Mouse (Mus musculus): ENCODE measurements around the gene Arel1. TPM values are rescaled to one million over a fixed set of nuclear protein-coding genes. Genes with fewer than 3 reads are reported as not detected.

Gene Arel1
- total RNA-seq (2014; rRNA removed), result 22.2 and 22.4 TPM in 2 replicates
- 17.6 and 21.0 TPM in 2 replicates for polyA plus RNA-seq (2012; rRNA removed)

- Histone ChIP-seq H3K36me3 (ENCODE audit: control insufficient read depth, insufficient read depth, low read length) (peaks cover 23% of the 10 kb centered on the region), H3K79me2 (ENCODE audit: control insufficient read depth, insufficient read depth, low read length) (peaks cover 8% of the 10 kb centered on the region; the same call in 1 of the 2 replicates), H3K4me3 (ENCODE audit: insufficient read depth, low read depth, low read length) (peak within 1 kb of the TSS; percentile 93), H3K27me3 (ENCODE audit: control insufficient read depth, insufficient read depth, low read length) (no peaks in the 10 kb centered on the region), H3K9ac (ENCODE audit: low read depth, low read length) (peak within 1 kb of the TSS; percentile 86), H3K4me1 (ENCODE audit: control insufficient read depth, insufficient read depth, low read length) (peaks cover 3% of the 10 kb centered on the region), H3K27ac (replicated peaks; ENCODE audit: insufficient read depth, low read depth, low read length) (peak within 1 kb of the TSS; percentile 72)
- WGBS, result under 1% methylated on average over 42 of the region's 42 CpGs
- TF ChIP-seq CTCF (IDR thresholded peaks at IDR 0.05; ENCODE audit: low read depth, low read length), result no peak
- TF ChIP-seq POLR2A (IDR thresholded peaks at IDR 0.05; ENCODE audit: extremely low read depth, insufficient read depth, low read length), result peak; percentile 56
- DNase-seq (ENCODE audit: extremely low read depth, low read depth, low spot score), result peak; percentile 84
Measured at GRCm38 (mm10) chr12:84970428-84971096, at the start of gene Arel1, which contains the start of gene Fcf1. Gene Arel1 (minus strand): TSS chr12:84970900. Gene Fcf1 (plus strand): TSS chr12:84970897.

GRCm38 (mm10) chr12:85012185-85012584, 41.5 kb upstream of the Arel1 start:
- Histone ChIP-seq H3K27ac (replicated peaks; ENCODE audit: insufficient read depth, low read depth, low read length) (no peak overlapping the region), H3K27me3 (ENCODE audit: control insufficient read depth, insufficient read depth, low read length) (no peaks in the 10 kb centered on the region), H3K4me3 (ENCODE audit: insufficient read depth, low read depth, low read length) (no peak overlapping the region), H3K9ac (ENCODE audit: low read depth, low read length) (no peak overlapping the region), H3K36me3 (ENCODE audit: control insufficient read depth, insufficient read depth, low read length) (peaks cover 25% of the 10 kb centered on the region), H3K79me2 (ENCODE audit: control insufficient read depth, insufficient read depth, low read length) (peaks cover 9% of the 10 kb centered on the region; the same call in 1 of the 2 replicates), H3K4me1 (ENCODE audit: control insufficient read depth, insufficient read depth, low read length) (peaks cover 9% of the 10 kb centered on the region)
- DNase-seq (ENCODE audit: extremely low read depth, low read depth, low spot score), result no peak
- TF ChIP-seq CTCF (IDR thresholded peaks at IDR 0.05; ENCODE audit: low read depth, low read length) (no peak), POLR2A (IDR thresholded peaks at IDR 0.05; ENCODE audit: extremely low read depth, insufficient read depth, low read length) (no peak)
- WGBS, result 92% methylated on average over 2 of the region's 2 CpGs

GRCm38 (mm10) chr12:85010541-85010940, 39.8 kb upstream of the Arel1 start:
- Histone ChIP-seq H3K27me3 (ENCODE audit: control insufficient read depth, insufficient read depth, low read length) (no peaks in the 10 kb centered on the region), H3K36me3 (ENCODE audit: control insufficient read depth, insufficient read depth, low read length) (peaks cover 25% of the 10 kb centered on the region), H3K4me1 (ENCODE audit: control insufficient read depth, insufficient read depth, low read length) (peaks cover 19% of the 10 kb centered on the region), H3K79me2 (ENCODE audit: control insufficient read depth, insufficient read depth, low read length) (peaks cover 11% of the 10 kb centered on the region; the same call in 1 of the 2 replicates), H3K9ac (ENCODE audit: low read depth, low read length) (no peak overlapping the region), H3K4me3 (ENCODE audit: insufficient read depth, low read depth, low read length) (no peak overlapping the region), H3K27ac (replicated peaks; ENCODE audit: insufficient read depth, low read depth, low read length) (no peak overlapping the region)
- no peak for DNase-seq (ENCODE audit: extremely low read depth, low read depth, low spot score)
- WGBS, result 66% methylated on average over 2 of the region's 2 CpGs
- TF ChIP-seq CTCF (IDR thresholded peaks at IDR 0.05; ENCODE audit: low read depth, low read length), result no peak
- no peak for TF ChIP-seq POLR2A (IDR thresholded peaks at IDR 0.05; ENCODE audit: extremely low read depth, insufficient read depth, low read length)

DNA sequence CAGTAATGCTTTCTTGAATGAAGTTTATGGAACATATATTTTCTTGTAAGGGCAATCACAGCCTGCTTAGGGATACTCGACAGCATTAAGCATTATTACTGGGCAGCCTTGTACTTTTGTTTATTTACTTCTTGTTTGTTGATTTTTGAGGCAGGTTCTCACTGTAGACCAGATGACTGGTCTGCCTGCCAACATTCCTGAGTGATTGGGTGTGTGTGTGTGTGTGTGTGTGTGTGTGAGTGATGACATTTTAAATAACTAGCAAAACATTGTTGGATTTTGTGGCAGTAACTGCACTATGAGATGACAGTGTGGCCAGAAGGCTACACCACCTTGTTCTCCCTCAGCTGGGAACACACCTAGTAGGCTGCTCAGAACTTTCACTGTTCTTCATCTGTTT, 39.1 kb upstream of the Arel1 start:
- DNase-seq (ENCODE audit: extremely low read depth, low read depth, low spot score), result peak; percentile 80
- no peaks in the 10 kb centered on the region for H3K27me3 ChIP-seq (ENCODE audit: control insufficient read depth, insufficient read depth, low read length)
- TF ChIP-seq POLR2A (IDR thresholded peaks at IDR 0.05; ENCODE audit: extremely low read depth, insufficient read depth, low read length), result no peak
- TF ChIP-seq CTCF (IDR thresholded peaks at IDR 0.05; ENCODE audit: low read depth, low read length), result no peak
- peaks cover 13% of the 10 kb centered on the region; the same call in 1 of the 2 replicates for H3K79me2 ChIP-seq (ENCODE audit: control insufficient read depth, insufficient read depth, low read length)
- peaks cover 18% of the 10 kb centered on the region for H3K36me3 ChIP-seq (ENCODE audit: control insufficient read depth, insufficient read depth, low read length)
- no peak overlapping the region for H3K9ac ChIP-seq (ENCODE audit: low read depth, low read length)
- 0 out of 2 replicates have a peak overlapping the region, but pooled peaks have one; percentile 39 for H3K27ac ChIP-seq (replicated peaks; ENCODE audit: insufficient read depth, low read depth, low read length)
- WGBS, result 12% methylated on average over 1 of the region's 1 CpGs
- peaks cover 19% of the 10 kb centered on the region for H3K4me1 ChIP-seq (ENCODE audit: control insufficient read depth, insufficient read depth, low read length)
- H3K4me3 ChIP-seq (ENCODE audit: insufficient read depth, low read depth, low read length), result no peak overlapping the region

- H3K4me3 ChIP-seq (ENCODE audit: insufficient read depth, low read depth, low read length), result no peak overlapping the region
- H3K36me3 ChIP-seq (ENCODE audit: control insufficient read depth, insufficient read depth, low read length), result no peaks in the 10 kb centered on the region; the same call in 1 of the 2 replicates
- H3K4me1 ChIP-seq (ENCODE audit: control insufficient read depth, insufficient read depth, low read length), result peaks cover 19% of the 10 kb centered on the region
- H3K27ac ChIP-seq (replicated peaks; ENCODE audit: insufficient read depth, low read depth, low read length), result peak overlapping the region; percentile 85
- H3K9ac ChIP-seq (ENCODE audit: low read depth, low read length), result no peak overlapping the region
- TF ChIP-seq POLR2A (IDR thresholded peaks at IDR 0.05; ENCODE audit: extremely low read depth, insufficient read depth, low read length) (no peak), CTCF (IDR thresholded peaks at IDR 0.05; ENCODE audit: low read depth, low read length) (no peak)
- DNase-seq (ENCODE audit: extremely low read depth, low read depth, low spot score), result peak; percentile 90
- no peaks in the 10 kb centered on the region for H3K27me3 ChIP-seq (ENCODE audit: control insufficient read depth, insufficient read depth, low read length)
- H3K79me2 ChIP-seq (ENCODE audit: control insufficient read depth, insufficient read depth, low read length), result peaks cover 17% of the 10 kb centered on the region; the same call in 1 of the 2 replicates
Measured at GRCm38 (mm10) chr12:85007021-85007420, 36.3 kb upstream of the Arel1 start.

- Histone ChIP-seq H3K27me3 (ENCODE audit: control insufficient read depth, insufficient read depth, low read length) (no peaks in the 10 kb centered on the region), H3K27ac (replicated peaks; ENCODE audit: insufficient read depth, low read depth, low read length) (peak overlapping the region; percentile 85; the same call in 1 of the 2 replicates), H3K4me3 (ENCODE audit: insufficient read depth, low read depth, low read length) (no peak overlapping the region), H3K9ac (ENCODE audit: low read depth, low read length) (no peak overlapping the region), H3K79me2 (ENCODE audit: control insufficient read depth, insufficient read depth, low read length) (peaks cover 17% of the 10 kb centered on the region; the same call in 1 of the 2 replicates), H3K36me3 (ENCODE audit: control insufficient read depth, insufficient read depth, low read length) (no peaks in the 10 kb centered on the region), H3K4me1 (ENCODE audit: control insufficient read depth, insufficient read depth, low read length) (peaks cover 19% of the 10 kb centered on the region)
- TF ChIP-seq CTCF (IDR thresholded peaks at IDR 0.05; ENCODE audit: low read depth, low read length) (no peak), POLR2A (IDR thresholded peaks at IDR 0.05; ENCODE audit: extremely low read depth, insufficient read depth, low read length) (no peak)
- peak; percentile 48 for DNase-seq (ENCODE audit: extremely low read depth, low read depth, low spot score)
- 89% methylated on average over 1 of the region's 1 CpGs for WGBS
Measured at GRCm38 (mm10) chr12:85006206-85006605, 35.5 kb upstream of the Arel1 start.
